Mouse (Mus musculus): ENCODE measurements around the gene Hsph1. TPM values are rescaled to one million over a fixed set of nuclear protein-coding genes. Genes with fewer than 3 reads are reported as not detected.
A peak's percentile ranks its signal among the peaks of the same experiment; 100 is the strongest.

The Hsph1 gene
- polyA plus RNA-seq, 1 experiment from 2014 or later, result 81.7 TPM

GRCm38 (mm10) chr5:149612165-149612518 is 24.0 kb downstream of the Hsph1 start:
- H3K4me1 ChIP-seq, result peaks cover 18% of the 10 kb centered on the region
- H3K36me3 ChIP-seq, result peaks cover 23% of the 10 kb centered on the region
- peak overlapping the region; percentile 67; the same call in 1 of the 2 replicates for H3K27ac ChIP-seq
- H3K4me3 ChIP-seq, result no peak overlapping the region
- no peaks in the 10 kb centered on the region for H3K27me3 ChIP-seq
- WGBS, result 77% methylated on average over 3 of the region's 3 CpGs
- ATAC-seq (ENCODE audit: insufficient number of reproducible peaks, insufficient read depth, low FRiP score, low TSS enrichment), result no peak
- no peak overlapping the region for H3K4me2 ChIP-seq (replicated peaks)
- H3K9ac ChIP-seq, result no peak overlapping the region
- no peaks in the 10 kb centered on the region for H3K9me3 ChIP-seq

DNA sequence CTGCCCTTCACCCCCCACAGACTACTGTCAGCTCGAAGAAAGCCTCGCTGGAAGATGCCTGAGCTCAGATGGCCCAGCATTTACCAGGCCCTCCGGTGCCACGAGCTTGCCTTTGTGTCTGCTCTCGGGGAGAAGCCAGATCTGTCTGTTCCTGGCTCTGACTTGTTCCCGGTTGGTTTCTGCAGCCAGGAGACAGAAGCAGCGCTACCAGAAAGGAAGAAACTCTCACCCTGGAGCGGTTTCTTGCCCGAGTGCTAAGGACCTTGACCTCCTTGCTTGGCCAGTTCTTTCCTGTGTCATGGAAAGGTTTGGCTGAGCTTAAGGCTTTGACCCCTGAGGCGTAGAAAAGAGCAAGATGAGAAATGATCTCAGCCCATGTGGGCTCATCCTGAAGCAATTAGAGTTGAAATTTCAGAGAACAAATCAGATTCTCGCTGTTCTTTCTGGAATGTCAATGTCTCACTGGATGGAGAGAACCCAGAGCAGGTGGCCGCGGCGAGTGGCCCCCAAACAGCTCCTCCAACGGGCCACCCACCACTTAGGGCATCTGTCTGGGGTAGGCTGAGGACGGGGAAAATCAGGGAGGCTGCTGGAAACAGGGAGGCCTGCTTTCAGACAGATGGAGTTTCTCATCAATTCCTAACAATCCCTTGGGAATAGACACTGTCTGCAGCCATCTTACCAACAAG is 24.6 kb downstream of the Hsph1 start:
- H3K4me1 ChIP-seq, result peaks cover 18% of the 10 kb centered on the region
- peak overlapping the region; percentile 60; the same call in 1 of the 2 replicates for H3K27ac ChIP-seq
- H3K27me3 ChIP-seq, result no peaks in the 10 kb centered on the region
- no peak overlapping the region for H3K9ac ChIP-seq
- no peak overlapping the region for H3K4me3 ChIP-seq
- no peak overlapping the region for H3K4me2 ChIP-seq (replicated peaks)
- ATAC-seq (ENCODE audit: insufficient number of reproducible peaks, insufficient read depth, low FRiP score, low TSS enrichment), result no peak
- H3K9me3 ChIP-seq, result no peaks in the 10 kb centered on the region
- peaks cover 17% of the 10 kb centered on the region for H3K36me3 ChIP-seq
- WGBS, result 39% methylated on average over 16 of the region's 16 CpGs

GRCm38 (mm10) chr5:149607083-149607720 is 29.0 kb downstream of the Hsph1 start:
- no peak for ATAC-seq (ENCODE audit: insufficient number of reproducible peaks, insufficient read depth, low FRiP score, low TSS enrichment)
- Histone ChIP-seq H3K4me3 (no peak overlapping the region), H3K9ac (no peak overlapping the region), H3K27ac (no peak overlapping the region), H3K36me3 (no peaks in the 10 kb centered on the region), H3K9me3 (no peaks in the 10 kb centered on the region), H3K4me1 (peaks cover 11% of the 10 kb centered on the region), H3K27me3 (no peaks in the 10 kb centered on the region), H3K4me2 (replicated peaks) (no peak overlapping the region)
- WGBS, result 79% methylated on average over 8 of the region's 8 CpGs

- Histone ChIP-seq H3K4me3 (no peak overlapping the region), H3K27ac (no peak overlapping the region), H3K9ac (no peak overlapping the region), H3K36me3 (no peaks in the 10 kb centered on the region), H3K27me3 (no peaks in the 10 kb centered on the region), H3K4me1 (no peaks in the 10 kb centered on the region), H3K9me3 (no peaks in the 10 kb centered on the region), H3K4me2 (replicated peaks) (no peak overlapping the region)
- WGBS, result 66% methylated on average over 3 of the region's 3 CpGs
- ATAC-seq (ENCODE audit: insufficient number of reproducible peaks, insufficient read depth, low FRiP score, low TSS enrichment), result no peak
These were observed 32.9 kb downstream of the Hsph1 start for GRCm38 (mm10) chr5:149603241-149603640.

DNA sequence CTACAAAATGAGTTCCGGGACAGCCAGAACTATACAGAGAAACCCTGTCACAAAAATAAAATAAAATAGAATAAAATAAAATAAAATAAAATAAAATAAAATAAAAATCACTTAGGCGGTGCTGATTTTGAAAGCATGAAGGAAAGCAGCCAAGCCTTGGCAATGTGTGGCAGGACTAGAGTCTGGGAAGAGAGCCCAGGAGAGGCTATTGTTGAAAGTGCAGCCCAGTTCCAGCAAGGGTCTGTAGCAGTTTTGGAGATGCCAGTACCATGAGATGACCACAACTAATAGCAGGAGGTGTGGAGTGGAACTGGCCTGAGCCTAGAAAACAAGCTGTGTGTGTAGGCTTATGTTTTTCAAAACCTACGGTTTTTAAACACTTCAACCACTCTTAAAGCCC is 34.2 kb downstream of the Hsph1 start:
- no peaks in the 10 kb centered on the region for H3K27me3 ChIP-seq
- no peak for ATAC-seq (ENCODE audit: insufficient number of reproducible peaks, insufficient read depth, low FRiP score, low TSS enrichment)
- H3K4me3 ChIP-seq, result no peak overlapping the region
- WGBS, result 92% methylated on average over 3 of the region's 3 CpGs
- no peak overlapping the region for H3K27ac ChIP-seq
- H3K4me2 ChIP-seq (replicated peaks), result no peak overlapping the region
- no peaks in the 10 kb centered on the region for H3K9me3 ChIP-seq
- H3K9ac ChIP-seq, result no peak overlapping the region
- no peaks in the 10 kb centered on the region for H3K36me3 ChIP-seq
- no peaks in the 10 kb centered on the region for H3K4me1 ChIP-seq

DNA sequence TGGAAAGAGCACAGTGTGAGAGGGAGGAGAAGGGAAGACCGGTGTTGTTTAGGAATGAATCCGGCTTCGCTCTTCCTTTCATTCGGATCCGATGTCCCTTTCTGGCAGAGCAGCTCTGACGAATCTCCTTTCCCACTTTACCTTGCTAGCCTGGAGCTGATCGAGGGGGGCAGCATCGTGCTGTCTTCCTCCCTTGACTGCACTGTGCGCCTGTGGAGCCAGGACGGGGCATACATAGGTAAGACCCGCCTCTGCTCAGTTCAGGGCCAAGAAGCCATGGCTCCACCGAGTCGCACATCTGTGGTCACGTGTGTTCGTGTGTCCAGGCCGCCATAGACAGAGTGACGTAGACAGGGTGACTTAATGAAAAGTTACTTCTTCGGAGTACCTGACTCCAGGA is 38.8 kb downstream of the Hsph1 start:
- Histone ChIP-seq H3K9ac (no peak overlapping the region), H3K36me3 (no peaks in the 10 kb centered on the region), H3K4me1 (no peaks in the 10 kb centered on the region), H3K4me2 (replicated peaks) (no peak overlapping the region), H3K9me3 (no peaks in the 10 kb centered on the region), H3K4me3 (no peak overlapping the region), H3K27me3 (no peaks in the 10 kb centered on the region), H3K27ac (no peak overlapping the region)
- WGBS, result 44% methylated on average over 18 of the region's 18 CpGs
- 0 out of 2 replicates have a peak, but pooled peaks have one; percentile 22 for ATAC-seq (ENCODE audit: insufficient number of reproducible peaks, insufficient read depth, low FRiP score, low TSS enrichment)

- Histone ChIP-seq H3K27ac (no peak overlapping the region), H3K36me3 (no peaks in the 10 kb centered on the region), H3K9me3 (no peaks in the 10 kb centered on the region), H3K4me3 (no peak overlapping the region), H3K4me1 (0 out of 2 replicates have a peak, but pooled peaks cover 3% of the 10 kb centered on the region), H3K4me2 (replicated peaks) (no peak overlapping the region), H3K27me3 (no peaks in the 10 kb centered on the region), H3K9ac (no peak overlapping the region)
- 85% methylated on average over 3 of the region's 3 CpGs for WGBS
- no peak for ATAC-seq (ENCODE audit: insufficient number of reproducible peaks, insufficient read depth, low FRiP score, low TSS enrichment)
These were observed 42.0 kb downstream of the Hsph1 start for GRCm38 (mm10) chr5:149594215-149594614.

- no peak overlapping the region for H3K9ac ChIP-seq
- H3K9me3 ChIP-seq, result no peaks in the 10 kb centered on the region
- no peaks in the 10 kb centered on the region for H3K27me3 ChIP-seq
- ATAC-seq (ENCODE audit: insufficient number of reproducible peaks, insufficient read depth, low FRiP score, low TSS enrichment), result no peak
- no peak overlapping the region for H3K4me2 ChIP-seq (replicated peaks)
- no peak overlapping the region for H3K4me3 ChIP-seq
- 0 out of 2 replicates have a peak, but pooled peaks cover 8% of the 10 kb centered on the region for H3K4me1 ChIP-seq
- H3K27ac ChIP-seq, result no peak overlapping the region
- 60% methylated on average over 3 of the region's 3 CpGs for WGBS
- H3K36me3 ChIP-seq, result no peaks in the 10 kb centered on the region
These were observed 46.2 kb downstream of the Hsph1 start for GRCm38 (mm10) chr5:149589932-149590331.

DNA sequence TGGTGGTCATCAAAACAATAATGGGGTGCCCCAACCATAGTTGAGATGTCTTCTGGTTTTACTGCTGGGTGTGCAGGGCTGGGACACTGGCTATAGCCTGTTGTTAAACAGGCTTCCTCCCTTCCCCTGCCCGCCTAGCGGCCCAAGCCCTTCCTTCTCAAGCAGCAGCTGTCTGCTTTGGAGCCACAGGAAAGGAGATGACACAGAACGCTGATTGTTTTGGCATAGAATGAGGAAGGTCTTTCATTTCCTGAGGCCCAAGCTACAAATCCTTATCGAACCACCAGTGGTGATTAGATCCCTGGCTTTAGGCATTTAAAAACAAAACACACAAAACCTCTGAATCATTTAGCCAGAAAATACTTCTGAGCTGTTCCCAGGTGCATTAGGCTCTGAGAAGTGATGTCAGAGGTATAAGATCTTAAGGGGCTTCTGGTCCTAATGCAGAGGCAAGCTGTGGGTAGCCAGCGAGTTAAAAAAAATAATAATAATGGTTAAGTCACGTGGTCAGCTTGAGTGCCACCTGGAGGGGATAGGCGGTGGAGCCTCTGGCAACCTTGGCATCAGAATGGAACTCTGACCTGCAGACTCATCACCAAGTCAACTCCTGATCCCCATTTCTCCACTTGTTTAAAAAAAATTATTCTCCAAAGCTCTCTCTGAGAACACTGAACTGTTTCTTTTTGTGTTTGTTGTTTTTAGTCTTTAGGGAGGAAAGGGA is 47.2 kb downstream of the Hsph1 start:
- Histone ChIP-seq H3K27ac (no peak overlapping the region), H3K4me1 (0 out of 2 replicates have a peak, but pooled peaks cover 8% of the 10 kb centered on the region), H3K9ac (no peak overlapping the region), H3K9me3 (no peaks in the 10 kb centered on the region), H3K27me3 (no peaks in the 10 kb centered on the region), H3K4me2 (replicated peaks) (no peak overlapping the region), H3K36me3 (no peaks in the 10 kb centered on the region), H3K4me3 (no peak overlapping the region)
- WGBS, result 41% methylated on average over 7 of the region's 7 CpGs
- no peak for ATAC-seq (ENCODE audit: insufficient number of reproducible peaks, insufficient read depth, low FRiP score, low TSS enrichment)

- Histone ChIP-seq H3K4me3 (no peak overlapping the region), H3K27ac (no peak overlapping the region), H3K4me2 (replicated peaks) (no peak overlapping the region), H3K4me1 (peaks cover 8% of the 10 kb centered on the region; the same call in 1 of the 2 replicates), H3K9me3 (no peaks in the 10 kb centered on the region), H3K9ac (no peak overlapping the region), H3K36me3 (no peaks in the 10 kb centered on the region), H3K27me3 (no peaks in the 10 kb centered on the region)
- 88% methylated on average over 11 of the region's 11 CpGs for WGBS
- ATAC-seq (ENCODE audit: insufficient number of reproducible peaks, insufficient read depth, low FRiP score, low TSS enrichment), result no peak
These were observed 48.8 kb downstream of the Hsph1 start for GRCm38 (mm10) chr5:149587327-149587895.

DNA sequence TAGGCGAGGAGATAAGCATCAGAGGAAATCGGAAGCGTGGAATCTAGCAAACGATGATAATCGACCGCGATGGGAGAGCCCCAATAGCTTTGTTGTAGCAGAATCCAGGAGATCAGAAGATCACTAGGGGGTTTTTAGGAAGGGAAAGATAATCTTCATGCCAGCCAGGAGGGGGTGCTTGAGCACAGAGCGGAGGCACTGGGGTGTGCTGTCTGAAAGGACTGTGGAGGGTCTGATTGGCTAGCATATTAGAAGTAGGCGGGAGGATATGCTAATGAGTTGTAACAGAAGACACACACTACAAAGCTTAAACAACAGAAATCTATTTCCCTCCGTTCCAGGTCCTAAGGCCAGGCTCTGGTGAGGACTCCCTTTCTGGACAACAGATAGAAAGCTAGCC is 50.3 kb downstream of the Hsph1 start:
- 58% methylated on average over 10 of the region's 10 CpGs for WGBS
- ATAC-seq (ENCODE audit: insufficient number of reproducible peaks, insufficient read depth, low FRiP score, low TSS enrichment), result no peak
- no peaks in the 10 kb centered on the region for H3K9me3 ChIP-seq

More for the DNA sequence above, 50.3 kb downstream of the Hsph1 start:
- Histone ChIP-seq H3K27ac (no peak overlapping the region), H3K9ac (no peak overlapping the region), H3K27me3 (no peaks in the 10 kb centered on the region), H3K36me3 (no peaks in the 10 kb centered on the region), H3K4me3 (no peak overlapping the region), H3K4me2 (replicated peaks) (no peak overlapping the region), H3K4me1 (peaks cover 8% of the 10 kb centered on the region; the same call in 1 of the 2 replicates)
